Mouse (Mus musculus) liver, embryonic 14.5 days (tissue): Measurements from ENCODE around the gene Nlrc3. TPM values are rescaled to one million over a fixed set of nuclear protein-coding genes. Genes with fewer than 3 reads are reported as not detected.

Source experiments
- ATAC-seq: fragments of 200-750 bp; cut with Nextera tagmentation; 2 replicates; pipeline ENCODE4 v1.8.0; 2017; ENCODE audit warnings: moderate number of reproducible peaks, mild to moderate bottlenecking, moderate library complexity; ENCODE audit not compliant: insufficient read depth
- DNase-seq, 3 experiments: peaks; one replicate each; pipeline ENCODE4 v3.0.0-alpha.2; 2012 to 2013; ENCODE audit warnings: low read depth in 3 of 3, low spot score in 3 of 3
- H3K27ac ChIP-seq: fragments of 300-500 bp; sonication (generic); 2 replicates; pipeline ENCODE4 v1.5.1; 2014; ENCODE audit warnings: moderate library complexity, mild to moderate bottlenecking, control low read depth, inconsistent platforms
- H3K27me3 ChIP-seq: fragments of 300-500 bp; sonication (generic); 2 replicates; pipeline ENCODE4 v1.6.1; 2014; ENCODE audit warnings: mild to moderate bottlenecking, low read length, moderate library complexity; ENCODE audit not compliant: control insufficient read depth, insufficient read depth
- H3K36me3 ChIP-seq: fragments of 300-500 bp; sonication (generic); replicated peaks from 2 replicates; pipeline ENCODE4 v1.6.1; 2014; ENCODE audit warnings: low read depth; ENCODE audit not compliant: control insufficient read depth, insufficient read depth
- H3K4me1 ChIP-seq, 2 experiments: fragments of 200-500 bp in 1 of 2; fragments of 300-500 bp in 1 of 2; sonication (generic) in 1 of 2; replicated peaks; 2 replicates each; pipeline ENCODE4 v1.6.1; 2012 to 2014; ENCODE audit warnings: antibody characterized with exemption in 1 of 2, inconsistent platforms in 1 of 2, low read length in 1 of 2; ENCODE audit not compliant: control insufficient read depth in 2 of 2, insufficient read depth in 2 of 2
- H3K4me2 ChIP-seq: fragments of 300-500 bp; sonication (generic); 2 replicates; pipeline ENCODE4 v1.6.1; 2014; ENCODE audit warnings: low read depth, mild to moderate bottlenecking, control low read depth, moderate library complexity
- H3K4me3 ChIP-seq, 2 experiments: fragments of 200-500 bp in 1 of 2; fragments of 300-500 bp in 1 of 2; sonication (generic) in 1 of 2; 2 replicates each; pipeline ENCODE4 v1.5.1; 2012 to 2014; ENCODE audit warnings: low read depth in 2 of 2, low read length in 2 of 2, mild to moderate bottlenecking in 2 of 2, control low read depth in 1 of 2, inconsistent platforms in 1 of 2, moderate library complexity in 1 of 2; ENCODE audit not compliant: insufficient read depth in 1 of 2
- H3K9ac ChIP-seq: fragments of 300-500 bp; sonication (generic); replicated peaks from 2 replicates; pipeline ENCODE4 v1.6.1; 2014; ENCODE audit warnings: mild to moderate bottlenecking, control low read depth, moderate library complexity
- H3K9me3 ChIP-seq: fragments of 300-500 bp; sonication (generic); 2 replicates; pipeline ENCODE4 v1.6.1; 2016; ENCODE audit warnings: low read length, mixed read lengths; ENCODE audit not compliant: control insufficient read depth
- CTCF ChIP-seq: IDR thresholded peaks from 2 replicates; pipeline ENCODE4 v1.5.1; 2016; ENCODE audit warnings: antibody characterized with exemption, low read depth, control low read depth
- EP300 ChIP-seq: IDR thresholded peaks from 2 replicates; pipeline ENCODE4 v1.6.1; 2016; ENCODE audit warnings: antibody characterized with exemption, low read depth
- WGBS: fragments of 180-500 bp; shearing (Covaris S2); extraction: QIAGEN DNeasy Blood & Tissue Kit; methylation state at CpG from one replicate; pipeline ENCODE4 v1.1.7; 2014; ENCODE audit not compliant: insufficient replicate concordance; 5-methylcytosine and 5-hydroxymethylcytosine counted together
- polyA plus RNA-seq, 2 experiments: library from polyadenylated mRNA; depleted of rRNA in 1 of 2; stranded (reverse) in 1 of 2; unstranded in 1 of 2; fragments of >200 nt; fragmentation: Nextera tagmentation in 1 of 2; extraction: Ambion mirVana in 1 of 2; gene quantifications; 2 replicates each; pipeline versions ENCODE4 v1.2.1 to v1.2.3; 2012 to 2014

The Nlrc3 gene
- polyA plus RNA-seq, 2 experiments = 0.09 to 0.33 TPM

- no peak for TF ChIP-seq EP300
- TF ChIP-seq CTCF = no peak
- Histone ChIP-seq H3K4me1 (no peaks in the 10 kb centered on the region), H3K4me3 (no peak overlapping the region), H3K27ac (no peak overlapping the region), H3K4me2 (no peak overlapping the region), H3K36me3 (no peaks in the 10 kb centered on the region), H3K27me3 (no peaks in the 10 kb centered on the region), H3K9me3 (no peaks in the 10 kb centered on the region), H3K9ac (no peak overlapping the region)
- ATAC-seq (no peak), DNase-seq (no peak)
- WGBS = 67% methylated on average over 3 of the region's 3 CpGs
Measured at GRCm38 (mm10) chr16:3965534-3965933, 10.9 kb downstream of the Nlrc3 start.

GRCm38 (mm10) chr16:3964990-3965389 lies 11.4 kb downstream of the Nlrc3 start:
- Histone ChIP-seq H3K9ac (no peak overlapping the region), H3K4me2 (no peak overlapping the region), H3K27ac (no peak overlapping the region), H3K9me3 (no peaks in the 10 kb centered on the region), H3K4me1 (no peaks in the 10 kb centered on the region), H3K27me3 (no peaks in the 10 kb centered on the region), H3K36me3 (no peaks in the 10 kb centered on the region), H3K4me3 (no peak overlapping the region)
- no peak for TF ChIP-seq EP300
- no peak for TF ChIP-seq CTCF
- ATAC-seq = no peak
- 71% methylated on average over 10 of the region's 10 CpGs for WGBS
- DNase-seq = no peak

DNA sequence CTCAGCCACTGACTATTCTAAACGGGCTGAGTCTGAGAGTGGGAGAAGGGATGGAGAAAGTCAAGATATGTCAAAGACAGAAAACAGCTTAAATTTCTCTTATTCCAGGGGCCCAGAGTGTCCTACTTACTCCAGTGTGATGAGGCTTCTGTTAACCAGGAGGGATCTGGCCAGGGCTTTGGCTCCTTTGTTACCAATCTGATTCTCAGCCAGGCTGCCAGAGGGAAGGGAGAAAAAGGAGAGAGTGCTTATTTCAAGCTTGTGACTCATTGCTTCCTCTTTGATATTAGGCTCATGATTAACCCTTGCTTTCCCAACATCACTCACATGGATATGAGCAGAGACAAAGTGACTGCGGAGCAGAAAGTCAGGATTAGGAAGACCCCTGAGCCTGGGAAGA lies 17.2 kb downstream of the Nlrc3 start:
- no peaks in the 10 kb centered on the region for H3K27me3 ChIP-seq
- no peak overlapping the region for H3K4me2 ChIP-seq
- WGBS = 39% methylated on average over 2 of the region's 2 CpGs
- ATAC-seq = no peak
- H3K27ac ChIP-seq = no peak overlapping the region
- DNase-seq = no peak
- no peaks in the 10 kb centered on the region for H3K4me1 ChIP-seq
- H3K9ac ChIP-seq = no peak overlapping the region
- H3K9me3 ChIP-seq = no peaks in the 10 kb centered on the region
- H3K4me3 ChIP-seq = no peak overlapping the region
- H3K36me3 ChIP-seq = no peaks in the 10 kb centered on the region
- no peak for TF ChIP-seq EP300
- no peak for TF ChIP-seq CTCF

GRCm38 (mm10) chr16:3956369-3956768 lies 20.1 kb downstream of the Nlrc3 start:
- Histone ChIP-seq H3K4me2 (no peak overlapping the region), H3K9me3 (no peaks in the 10 kb centered on the region), H3K27ac (no peak overlapping the region), H3K27me3 (no peaks in the 10 kb centered on the region), H3K9ac (no peak overlapping the region), H3K4me3 (no peak overlapping the region), H3K36me3 (no peaks in the 10 kb centered on the region), H3K4me1 (no peaks in the 10 kb centered on the region)
- no peak for TF ChIP-seq CTCF
- no peak for TF ChIP-seq EP300
- 75% methylated on average over 6 of the region's 6 CpGs for whole genome bisulfite sequencing
- DNase-seq (no peak), ATAC-seq (no peak)

DNA sequence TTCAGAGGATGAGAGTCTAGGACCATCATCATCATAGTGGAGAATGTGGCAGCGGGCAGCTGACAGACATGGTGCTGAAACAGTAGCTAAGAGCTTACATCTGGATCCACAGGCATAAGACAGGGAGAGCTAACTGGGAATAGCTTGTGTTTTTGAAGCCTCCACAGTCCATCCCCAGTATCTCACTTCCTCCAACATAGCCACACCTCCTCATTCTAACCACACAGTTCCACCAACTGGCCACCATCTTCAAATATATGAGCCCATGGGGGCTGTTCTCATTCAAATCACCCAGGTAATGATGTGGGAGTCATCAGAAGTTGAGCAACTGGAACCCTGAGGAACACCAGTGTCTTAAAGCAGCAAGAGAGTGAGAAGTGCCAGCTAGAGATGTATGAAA lies 25.3 kb downstream of the Nlrc3 start:
- DNase-seq (no peak), ATAC-seq (no peak)
- Histone ChIP-seq H3K27ac (no peak overlapping the region), H3K4me1 (no peaks in the 10 kb centered on the region), H3K4me3 (no peak overlapping the region), H3K27me3 (no peaks in the 10 kb centered on the region), H3K9me3 (no peaks in the 10 kb centered on the region), H3K4me2 (no peak overlapping the region), H3K9ac (no peak overlapping the region), H3K36me3 (no peaks in the 10 kb centered on the region)
- no peak for TF ChIP-seq EP300
- no peak for TF ChIP-seq CTCF
- WGBS = 79% methylated on average over 1 of the region's 1 CpGs

- Histone ChIP-seq H3K4me2 (no peak overlapping the region), H3K36me3 (no peaks in the 10 kb centered on the region), H3K27me3 (no peaks in the 10 kb centered on the region), H3K9ac (no peak overlapping the region), H3K27ac (no peak overlapping the region), H3K9me3 (no peaks in the 10 kb centered on the region), H3K4me3 (no peak overlapping the region), H3K4me1 (no peaks in the 10 kb centered on the region)
- no peak for TF ChIP-seq EP300
- TF ChIP-seq CTCF = no peak
- WGBS = 74% methylated on average over 4 of the region's 4 CpGs
- DNase-seq = no peak
- ATAC-seq = no peak
Measured at GRCm38 (mm10) chr16:3934701-3935100, 41.7 kb downstream of the Nlrc3 start.
